Mouse (Mus musculus): ENCODE results near the gene Ascc3.

The Ascc3 gene

DNA sequence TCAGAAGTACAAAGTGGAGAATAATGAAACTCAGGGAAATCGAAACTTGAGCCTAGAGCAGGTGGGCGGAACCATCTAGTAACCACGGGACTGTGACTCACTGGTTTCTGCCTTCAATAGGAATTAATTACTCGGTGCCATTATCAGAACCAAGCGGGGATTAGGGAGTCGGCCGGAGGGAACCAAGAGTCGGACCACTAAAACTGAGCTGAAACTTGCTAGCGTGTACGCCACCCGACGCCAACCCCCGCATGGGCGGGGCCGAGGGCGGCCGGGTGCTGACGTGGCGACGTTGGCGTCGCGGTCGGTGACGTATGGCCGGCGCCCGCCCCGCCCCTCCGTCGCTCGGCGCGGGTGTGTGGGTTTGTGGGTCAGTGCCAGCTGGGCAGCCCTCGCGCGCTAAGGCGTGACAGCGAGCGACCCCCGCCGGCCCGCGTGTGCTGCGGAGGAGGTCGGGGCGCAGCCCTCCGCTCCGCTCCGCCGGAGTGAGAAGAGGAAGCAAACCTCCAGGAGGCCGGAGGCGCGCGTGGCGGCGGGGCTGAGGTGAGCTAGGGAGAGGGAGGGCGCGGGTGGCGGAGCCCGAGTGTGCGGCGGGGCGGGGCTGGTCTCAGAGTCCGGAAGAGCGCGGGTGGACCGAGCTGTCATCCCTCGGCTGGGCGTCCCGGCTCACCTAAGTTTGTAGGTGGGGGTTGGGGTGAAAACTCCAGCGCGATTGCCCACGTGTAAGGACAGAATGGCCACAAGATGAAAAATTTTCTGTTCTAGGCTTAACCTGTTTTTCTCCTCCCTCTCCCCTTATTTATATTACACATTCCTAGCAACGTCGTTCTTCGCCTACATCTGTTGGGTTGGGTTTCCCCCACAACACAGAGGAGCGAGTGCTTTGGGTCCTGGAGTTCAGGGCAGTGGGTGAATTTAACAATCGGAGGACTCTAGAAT is at the start of gene Ascc3:
Gene Ascc3, plus strand, starts transcription at position 315 of the 939 bp plus-strand sequence.
- peak; percentile 70 to 90 for DNase-seq (ENCODE audit: low read depth in 1 of 2, low spot score in 2 of 2)

DNA sequence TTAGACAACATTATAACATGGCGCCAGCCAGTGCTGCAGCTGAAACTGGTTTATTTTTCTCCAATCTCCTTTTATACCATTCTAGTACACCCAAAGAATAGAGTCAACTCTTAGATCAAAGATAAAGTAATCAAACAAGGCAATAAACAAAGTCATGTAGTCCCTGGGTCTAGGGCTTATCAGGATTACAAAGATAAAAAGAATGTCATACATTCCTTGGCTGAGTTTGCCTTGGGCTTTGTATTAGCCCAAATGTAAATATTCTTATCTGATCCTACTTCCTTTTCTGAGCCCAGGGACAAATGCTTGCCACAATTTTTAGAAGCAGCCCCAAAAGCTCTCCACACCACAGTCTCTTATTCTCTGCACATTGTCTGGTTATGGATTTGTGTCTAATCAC is 7.7 kb upstream of the Ascc3 start:
- DNase-seq (ENCODE audit: low read depth in 1 of 2, low spot score in 2 of 2), result no peak

- DNase-seq (ENCODE audit: low read depth in 1 of 2, low spot score in 2 of 2), result no peak
These were observed 5.9 kb upstream of the Ascc3 start for GRCm38 (mm10) chr10:50586556-50586955.

GRCm38 (mm10) chr10:50593371-50593770 is 902 bp downstream of the Ascc3 start:
- no peak for DNase-seq (ENCODE audit: low read depth in 1 of 2, low spot score in 2 of 2)

DNA sequence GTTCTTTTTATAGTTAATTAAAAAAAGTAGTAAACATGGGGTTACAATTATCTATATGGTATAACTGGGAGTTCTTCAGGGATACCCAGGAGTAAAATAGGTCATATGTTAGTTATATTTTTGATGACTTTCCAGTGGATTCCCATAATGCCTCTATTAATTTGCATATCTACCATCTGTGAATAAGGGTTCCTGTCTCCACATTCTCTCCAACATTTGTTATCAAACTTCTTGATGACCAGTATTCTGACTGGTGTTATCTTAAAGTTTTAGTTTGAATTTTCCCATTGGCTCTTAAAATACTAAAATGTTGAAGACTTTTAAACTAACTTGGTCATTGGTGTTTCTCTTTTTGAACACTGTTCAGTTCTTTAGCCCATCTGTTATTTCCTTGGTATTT is 2.9 kb downstream of the Ascc3 start:
- no peak for DNase-seq (ENCODE audit: low read depth in 1 of 2, low spot score in 2 of 2)

GRCm38 (mm10) chr10:50604919-50605318 is 12.4 kb downstream of the Ascc3 start:
- no peak for DNase-seq (ENCODE audit: low read depth in 1 of 2, low spot score in 2 of 2)

DNA sequence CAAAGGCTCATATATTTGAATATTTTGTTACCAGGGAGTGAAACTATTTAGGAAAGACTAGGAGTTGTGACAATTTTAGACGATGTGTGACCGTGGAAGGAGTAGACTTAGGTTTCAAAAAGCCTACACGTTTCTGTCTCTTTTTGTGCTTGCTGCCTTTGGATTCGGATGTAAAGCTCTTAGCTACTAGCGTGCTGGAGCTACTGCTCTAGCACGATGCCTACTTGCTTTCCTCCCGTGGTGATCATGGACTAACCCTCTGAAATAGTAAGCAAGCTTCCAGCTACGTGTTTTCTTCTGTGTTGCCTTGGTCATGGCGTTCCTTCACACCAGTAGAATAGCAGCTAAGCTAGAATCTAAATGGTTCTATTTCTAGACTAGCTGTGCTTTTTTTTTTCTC is 21.4 kb downstream of the Ascc3 start:
- no peak for DNase-seq (ENCODE audit: low read depth in 1 of 2, low spot score in 2 of 2)

DNA sequence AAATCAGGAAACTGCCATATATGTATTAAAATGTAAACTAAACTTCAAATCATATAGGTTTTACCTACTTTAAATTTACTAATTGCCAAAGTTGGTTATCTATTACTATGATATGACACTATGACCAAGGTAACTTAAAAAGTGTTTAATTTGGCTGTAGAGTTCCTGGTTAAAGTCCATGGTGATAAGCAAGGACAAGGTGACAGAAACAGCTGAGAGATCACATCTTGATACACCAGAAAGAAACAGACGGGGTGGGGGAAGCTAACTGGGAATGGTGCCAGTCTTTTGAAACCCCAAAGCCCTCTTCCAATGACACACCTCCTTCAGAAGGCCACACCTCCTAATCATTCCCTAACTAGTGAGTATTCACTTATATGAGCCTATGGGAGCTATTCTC is 33.4 kb downstream of the Ascc3 start:
- no peak for DNase-seq (ENCODE audit: low read depth in 1 of 2, low spot score in 2 of 2)

GRCm38 (mm10) chr10:50639607-50640006 is 47.1 kb downstream of the Ascc3 start:
- no peak for DNase-seq (ENCODE audit: low read depth in 1 of 2, low spot score in 2 of 2)

DNA sequence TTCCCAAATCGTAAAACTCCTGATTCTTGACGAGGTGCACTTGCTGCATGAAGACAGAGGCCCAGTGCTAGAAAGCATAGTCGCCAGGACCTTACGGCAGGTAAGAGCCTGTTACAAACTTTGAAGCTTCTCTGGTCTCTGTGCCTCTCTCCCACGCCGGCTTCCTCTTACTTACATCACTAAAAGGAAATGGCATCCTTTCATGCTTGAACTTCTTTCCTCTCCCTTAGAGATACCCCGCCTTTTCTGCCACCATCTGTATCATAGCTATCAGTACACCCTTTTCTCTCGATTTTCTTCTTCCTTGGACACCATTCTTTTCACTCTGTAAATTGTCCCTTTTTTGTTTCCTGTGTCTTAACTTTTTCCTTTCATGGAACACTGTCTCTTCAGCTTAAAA is 58.1 kb downstream of the Ascc3 start:
- no peak for DNase-seq (ENCODE audit: low read depth in 1 of 2, low spot score in 2 of 2)

- DNase-seq (ENCODE audit: low read depth in 1 of 2, low spot score in 2 of 2), result no peak
These were observed 61.1 kb downstream of the Ascc3 start for GRCm38 (mm10) chr10:50653551-50653950.

- DNase-seq (ENCODE audit: low read depth in 1 of 2, low spot score in 2 of 2), result no peak
These were observed 64.9 kb downstream of the Ascc3 start for GRCm38 (mm10) chr10:50657352-50657751.

DNA sequence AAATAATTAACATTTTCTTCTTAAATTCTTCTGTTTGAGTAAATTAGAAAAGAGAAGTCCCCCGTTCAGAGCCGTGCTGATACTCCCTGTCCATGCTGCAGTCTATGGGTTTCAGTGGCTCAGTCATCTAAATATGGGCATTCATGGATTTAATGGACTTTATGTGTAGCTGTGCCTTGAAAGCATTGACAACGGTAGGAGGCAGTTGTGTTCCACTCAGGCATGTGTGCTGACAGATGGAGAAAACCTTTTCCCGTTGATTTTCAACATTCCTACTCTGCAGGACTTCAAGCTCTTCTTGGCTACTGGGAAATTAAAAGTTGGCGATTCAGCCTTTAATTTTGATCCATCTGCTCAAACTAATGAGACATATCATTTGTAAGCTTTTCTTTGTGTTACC is 79.0 kb downstream of the Ascc3 start:
- no peak for DNase-seq (ENCODE audit: low read depth in 1 of 2, low spot score in 2 of 2)

- DNase-seq (ENCODE audit: low read depth in 1 of 2, low spot score in 2 of 2), result no peak
These were observed 97.9 kb downstream of the Ascc3 start for GRCm38 (mm10) chr10:50690324-50690723.

DNA sequence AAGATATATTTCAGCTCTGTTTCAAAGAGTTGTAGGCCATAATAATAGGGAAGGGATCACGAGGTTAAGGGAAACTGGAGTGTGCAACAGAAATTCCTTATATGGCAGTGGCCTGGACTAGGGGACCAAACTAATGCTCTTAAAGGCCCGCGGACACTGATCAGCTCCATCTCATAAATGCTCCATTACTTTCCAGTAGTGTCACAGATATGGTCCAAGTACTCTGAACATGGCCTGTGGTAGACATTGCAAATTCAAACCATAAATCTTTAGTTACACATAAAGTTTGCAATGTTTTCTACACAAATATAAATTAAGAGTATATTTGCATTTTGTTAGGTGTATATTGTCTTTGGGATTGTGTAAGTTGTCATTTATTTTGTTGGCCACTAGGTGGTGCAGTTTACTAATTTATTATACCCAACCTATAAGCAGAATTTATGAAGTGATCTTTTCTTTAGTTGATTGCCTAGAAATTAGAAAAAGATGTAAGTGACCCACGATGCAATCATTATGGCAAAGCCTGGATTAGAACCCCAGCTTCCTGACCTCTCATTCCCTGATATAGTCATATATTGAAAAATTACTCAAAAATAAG is 106.5 kb downstream of the Ascc3 start:
- DNase-seq (ENCODE audit: low read depth in 1 of 2, low spot score in 2 of 2), result no peak

- DNase-seq (ENCODE audit: low read depth in 1 of 2, low spot score in 2 of 2), result no peak
These were observed 109.3 kb downstream of the Ascc3 start for GRCm38 (mm10) chr10:50701736-50702135.

- DNase-seq (ENCODE audit: low read depth in 1 of 2, low spot score in 2 of 2), result no peak
These were observed 109.9 kb downstream of the Ascc3 start for GRCm38 (mm10) chr10:50702361-50702760.

DNA sequence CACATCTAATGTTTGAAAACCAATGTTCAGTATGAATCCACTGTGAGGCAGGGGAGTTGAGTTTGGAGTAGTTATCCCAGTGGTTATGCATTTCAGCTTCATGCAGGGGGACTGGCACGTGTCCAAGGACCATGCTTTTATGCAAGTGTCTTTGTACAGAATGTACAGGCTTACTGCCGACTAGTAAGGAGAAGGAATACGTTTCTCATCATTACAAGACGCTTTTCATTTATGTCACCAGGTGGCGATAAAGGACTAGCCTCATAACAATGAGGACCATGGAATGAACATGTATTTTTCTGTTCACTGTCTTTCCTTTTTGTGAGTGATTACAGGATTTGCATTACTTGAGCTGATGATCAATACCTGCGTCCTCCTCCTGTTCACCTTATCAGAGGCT is 111.7 kb downstream of the Ascc3 start:
- DNase-seq (ENCODE audit: low read depth in 1 of 2, low spot score in 2 of 2), result no peak

DNA sequence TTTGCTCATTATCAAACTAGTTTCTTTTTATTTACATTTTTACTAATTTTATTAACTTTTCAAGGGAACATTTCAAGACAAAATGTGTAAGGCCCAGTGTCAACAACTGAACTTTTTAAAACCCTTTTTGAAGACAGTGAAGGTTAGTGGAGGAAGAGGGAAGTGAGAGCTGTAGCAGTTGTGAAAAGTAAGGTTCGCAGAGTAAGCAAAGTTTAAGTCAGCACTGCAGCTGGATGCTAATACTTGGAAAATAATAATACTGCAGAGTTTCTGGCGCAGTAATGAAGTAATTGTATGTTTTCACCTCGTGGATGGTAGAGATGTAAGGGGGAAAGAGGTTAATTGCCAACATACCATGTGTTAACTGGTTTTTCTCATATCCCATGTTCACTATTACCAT is 112.4 kb downstream of the Ascc3 start:
- DNase-seq (ENCODE audit: low read depth in 1 of 2, low spot score in 2 of 2), result no peak

DNA sequence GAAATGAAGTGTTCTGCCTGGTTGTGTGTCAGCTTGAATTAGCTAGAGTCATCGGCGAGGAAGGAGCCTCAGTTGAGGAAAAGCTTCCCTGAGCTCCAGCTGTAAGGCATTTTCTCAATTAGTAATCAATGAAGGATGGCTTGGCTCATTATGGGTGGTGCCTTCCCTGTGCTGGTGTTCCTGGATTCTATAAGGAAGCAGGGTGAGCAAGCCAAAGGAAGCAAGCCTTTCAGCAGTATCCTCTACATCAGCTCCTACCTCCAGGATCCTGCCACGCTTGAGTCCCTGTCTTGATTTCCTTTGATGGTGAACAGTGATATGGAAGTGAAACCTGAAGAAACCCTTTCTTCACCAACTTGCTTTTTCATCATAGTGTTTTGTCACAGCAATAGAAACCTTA is 118.8 kb downstream of the Ascc3 start:
- DNase-seq (ENCODE audit: low read depth in 1 of 2, low spot score in 2 of 2), result no peak

- DNase-seq (ENCODE audit: low read depth in 1 of 2, low spot score in 2 of 2), result no peak
These were observed 119.3 kb downstream of the Ascc3 start for GRCm38 (mm10) chr10:50711765-50712164.

- DNase-seq (ENCODE audit: low read depth in 1 of 2, low spot score in 2 of 2), result no peak
These were observed 141.0 kb downstream of the Ascc3 start for GRCm38 (mm10) chr10:50733459-50733858.

DNA sequence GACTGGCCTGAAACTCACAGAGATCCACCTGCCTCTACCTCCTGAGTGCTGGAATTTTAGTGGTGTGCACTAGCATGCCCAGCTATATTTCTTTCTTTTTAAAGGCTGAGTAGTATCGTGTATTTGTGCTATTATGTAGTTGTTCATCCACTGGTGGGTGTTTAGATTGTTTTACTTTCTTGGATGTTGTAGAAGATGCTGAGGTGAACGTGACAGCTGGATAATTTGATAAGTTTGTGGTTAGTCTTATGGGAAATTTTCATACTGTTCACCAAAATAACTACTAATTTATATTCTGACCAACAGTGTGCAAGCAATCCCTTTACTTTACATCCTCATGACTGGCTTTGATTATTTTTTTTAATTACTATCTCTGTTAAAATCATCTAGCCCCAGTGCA is 169.6 kb downstream of the Ascc3 start:
- DNase-seq (ENCODE audit: low read depth in 1 of 2, low spot score in 2 of 2), result no peak
